Mouse (Mus musculus) heart, embryonic 12.5 days (tissue): ENCODE results near the gene Mtch1. TPM values are rescaled to one million over a fixed set of nuclear protein-coding genes. Genes with fewer than 3 reads are reported as not detected.
"Not testable (repeated sequence)": the region's sequence is repeated elsewhere in the genome, so short reads cannot be mapped to it uniquely, and the experiment has no call there.

Source experiments
- ATAC-seq: fragments of 200-750 bp; cut with Nextera tagmentation; 2 replicates; pipeline ENCODE4 v1.8.0; 2017; ENCODE audit warnings: moderate TSS enrichment, moderate library complexity; ENCODE audit not compliant: insufficient number of reproducible peaks, low FRiP score
- H3K27ac ChIP-seq: fragments of 300-500 bp; sonication (generic); 2 replicates; pipeline ENCODE4 v1.5.1; 2016; ENCODE audit warnings: mild to moderate bottlenecking, moderate library complexity; ENCODE audit not compliant: poor library complexity, severe bottlenecking
- H3K27me3 ChIP-seq: fragments of 300-500 bp; sonication (generic); replicated peaks from 2 replicates; pipeline ENCODE4 v1.6.1; 2016; ENCODE audit warnings: mild to moderate bottlenecking, moderate library complexity
- H3K36me3 ChIP-seq: fragments of 300-500 bp; sonication (generic); 2 replicates; pipeline ENCODE4 v1.6.1; 2016; ENCODE audit warnings: mild to moderate bottlenecking, moderate library complexity
- H3K4me1 ChIP-seq: fragments of 300-500 bp; sonication (generic); replicated peaks from 2 replicates; pipeline ENCODE4 v1.6.1; 2016; ENCODE audit warnings: mild to moderate bottlenecking
- H3K4me2 ChIP-seq: fragments of 300-500 bp; sonication (generic); 2 replicates; pipeline ENCODE4 v1.6.1; 2016; ENCODE audit warnings: mild to moderate bottlenecking, moderate library complexity
- H3K4me3 ChIP-seq: fragments of 300-500 bp; sonication (generic); 2 replicates; pipeline ENCODE4 v1.5.1; 2016; ENCODE audit warnings: mild to moderate bottlenecking
- H3K9ac ChIP-seq: fragments of 300-500 bp; sonication (generic); 2 replicates; pipeline ENCODE4 v1.6.1; 2016; ENCODE audit warnings: mild to moderate bottlenecking, moderate library complexity
- H3K9me3 ChIP-seq: fragments of 300-500 bp; sonication (generic); replicated peaks from 2 replicates; pipeline ENCODE4 v1.6.1; 2016; ENCODE audit warnings: mild to moderate bottlenecking, moderate library complexity
- WGBS: fragments of 180-500 bp; shearing (Covaris S2); methylation state at CpG from one replicate; pipeline ENCODE4 v1.1.7; 2016; 5-methylcytosine and 5-hydroxymethylcytosine counted together
- polyA plus RNA-seq: library from polyadenylated mRNA; unstranded; fragments of >200 nt; fragmentation: Nextera tagmentation; extraction: Ambion mirVana; gene quantifications from 2 replicates; pipeline ENCODE4 v1.2.1, GENCODE M21; 2016

Gene Mtch1
- 317 and 330 TPM in 2 replicates for polyA plus RNA-seq

DNA sequence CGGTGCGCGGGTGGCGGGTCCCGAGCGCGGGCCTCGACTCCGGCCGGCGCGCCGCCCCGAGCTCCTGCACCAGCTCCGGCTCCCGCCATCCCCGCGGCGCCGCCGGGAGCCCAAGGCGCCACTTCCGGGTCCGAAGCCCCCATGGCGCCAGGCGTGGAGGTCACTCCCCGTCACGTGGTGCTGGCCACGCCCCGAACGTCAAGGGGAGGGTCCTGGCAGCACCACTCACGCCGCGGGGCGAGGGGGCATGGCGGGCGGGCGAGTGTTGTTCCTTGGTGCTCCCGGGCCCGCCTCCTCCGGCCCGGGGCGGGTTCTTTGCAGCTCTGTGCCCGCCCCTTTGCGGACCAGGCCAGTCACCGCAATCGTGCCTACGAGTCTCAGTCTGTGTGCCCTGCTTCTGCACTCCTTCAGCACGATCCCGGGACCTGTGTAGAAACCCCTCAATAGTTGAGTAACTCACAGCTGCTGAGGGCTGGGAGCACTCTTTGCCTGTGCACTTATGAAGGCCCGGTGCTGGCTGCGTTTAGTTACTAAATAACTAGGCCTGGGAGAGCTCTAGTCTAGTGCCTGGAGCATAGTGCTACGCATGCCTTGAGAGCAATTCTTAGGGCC is at the start of gene Mtch1:
Gene Mtch1 (minus strand): TSS at position 290 of the 612 bp plus-strand sequence.
- peak within 1 kb of the TSS; percentile 98 for H3K4me3 ChIP-seq
- H3K36me3 ChIP-seq = peaks cover 21% of the 10 kb centered on the region
- no peaks in the 10 kb centered on the region for H3K27me3 ChIP-seq
- ATAC-seq = peak; percentile 97
- peaks cover 39% of the 10 kb centered on the region for H3K4me1 ChIP-seq
- no peaks in the 10 kb centered on the region for H3K9me3 ChIP-seq
- peak within 1 kb of the TSS; percentile 89 for H3K4me2 ChIP-seq
- peak within 1 kb of the TSS; percentile 98 for H3K9ac ChIP-seq
- WGBS = under 1% methylated on average over 50 of the region's 53 CpGs
- peak within 1 kb of the TSS; percentile 91 for H3K27ac ChIP-seq

DNA sequence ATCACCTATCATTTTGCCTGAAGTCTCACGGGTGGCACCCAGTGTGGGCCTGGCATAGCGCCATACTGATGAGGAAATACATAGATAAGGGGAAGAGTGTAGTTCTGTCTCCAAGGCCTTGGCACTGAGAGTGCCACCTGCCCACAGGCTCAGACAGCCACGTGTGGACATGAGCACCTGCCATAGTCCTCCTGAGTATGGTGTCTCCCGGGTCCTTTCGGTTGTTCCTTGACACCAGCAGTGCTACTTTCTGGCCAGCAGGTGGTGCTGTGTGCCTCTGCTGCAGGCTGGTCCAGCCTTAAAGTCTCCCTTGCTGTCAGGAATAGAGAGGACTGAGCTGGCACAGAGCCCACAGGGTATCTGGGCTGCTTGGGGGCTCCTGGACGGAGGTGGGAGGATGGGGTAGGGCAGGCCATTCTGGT is 49.1 kb upstream of the Mtch1 start:
- Histone ChIP-seq H3K27me3 (no peaks in the 10 kb centered on the region), H3K9me3 (no peaks in the 10 kb centered on the region), H3K4me2 (peak overlapping the region; percentile 35), H3K36me3 (no peaks in the 10 kb centered on the region), H3K9ac (0 out of 2 replicates have a peak overlapping the region, but pooled peaks have one; percentile 38), H3K27ac (peak overlapping the region; percentile 80; the same call in 1 of the 2 replicates), H3K4me1 (peaks cover 49% of the 10 kb centered on the region), H3K4me3 (no peak overlapping the region)
- 19% methylated on average over 6 of the region's 6 CpGs for WGBS
- peak; percentile 61 for ATAC-seq

DNA sequence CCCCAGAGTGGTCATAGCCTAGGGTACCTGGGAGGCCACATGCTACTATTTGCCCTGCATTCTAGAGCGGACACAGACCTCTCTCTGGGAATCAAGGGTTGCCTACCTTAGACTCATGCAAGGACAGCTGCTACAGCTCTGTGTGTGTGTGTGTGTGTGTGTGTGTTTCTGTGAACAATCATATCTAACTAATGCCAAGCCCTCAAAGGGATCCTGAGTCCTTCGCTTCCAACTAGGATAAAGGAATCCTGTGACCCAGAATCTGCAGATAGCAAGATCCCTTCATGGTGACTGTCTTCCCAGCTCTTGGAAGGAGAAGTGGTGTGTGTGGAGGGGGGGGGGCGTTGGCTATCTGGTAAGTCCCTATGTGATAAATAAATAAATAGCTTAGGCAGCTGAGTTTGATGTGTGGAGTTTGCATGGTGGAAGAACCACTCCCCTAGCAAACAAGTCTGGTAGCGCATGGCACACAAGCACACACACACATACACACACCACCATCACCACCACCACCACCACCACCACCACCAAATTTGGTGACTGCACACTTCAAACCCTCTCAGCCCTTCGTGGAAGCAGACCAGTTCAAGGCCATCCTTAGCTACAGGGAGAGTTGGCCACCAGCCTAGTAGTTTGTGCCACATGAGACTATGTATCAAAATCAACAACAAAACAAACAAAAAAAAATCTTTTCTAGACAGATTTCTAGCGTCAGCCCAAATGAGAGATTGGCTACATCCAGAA is 48.5 kb upstream of the Mtch1 start:
- H3K4me1 ChIP-seq = peaks cover 51% of the 10 kb centered on the region
- H3K27ac ChIP-seq = no peak overlapping the region

DNA sequence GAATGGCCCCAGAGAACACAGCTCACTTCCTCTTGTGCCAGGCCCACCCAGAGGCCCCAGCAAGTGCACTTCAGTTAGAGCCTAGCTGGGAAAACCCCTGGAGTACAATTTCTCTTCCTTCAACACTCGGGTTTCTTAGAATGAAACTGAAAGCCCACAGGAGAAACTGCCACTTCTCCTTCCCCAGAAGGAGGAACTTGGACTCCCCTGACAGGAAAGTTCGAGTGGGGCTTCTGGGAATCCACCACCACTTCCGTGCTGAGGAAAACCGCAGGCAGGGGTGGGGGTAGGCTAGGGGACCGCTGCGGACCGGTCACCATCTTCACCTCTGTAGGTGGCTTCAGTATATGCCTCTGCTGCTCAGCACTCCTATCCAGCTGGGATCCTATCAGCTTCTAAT is 47.6 kb upstream of the Mtch1 start:
- peaks cover 53% of the 10 kb centered on the region for H3K4me1 ChIP-seq
- no peaks in the 10 kb centered on the region for H3K36me3 ChIP-seq
- H3K9me3 ChIP-seq = no peaks in the 10 kb centered on the region
- 38% methylated on average over 7 of the region's 7 CpGs for WGBS
- H3K4me3 ChIP-seq = no peak overlapping the region
- no peak for ATAC-seq
- H3K4me2 ChIP-seq = no peak overlapping the region
- H3K27ac ChIP-seq = no peak overlapping the region
- H3K27me3 ChIP-seq = no peaks in the 10 kb centered on the region
- no peak overlapping the region for H3K9ac ChIP-seq

More for the DNA sequence above, 48.5 kb upstream of the Mtch1 start:
- H3K4me2 ChIP-seq = no peak overlapping the region
- no peaks in the 10 kb centered on the region for H3K36me3 ChIP-seq
- no peak for ATAC-seq
- H3K27me3 ChIP-seq = no peaks in the 10 kb centered on the region
- no peak overlapping the region for H3K9ac ChIP-seq
- 60% methylated on average over 6 of the region's 6 CpGs for WGBS
- no peak overlapping the region for H3K4me3 ChIP-seq
- no peaks in the 10 kb centered on the region for H3K9me3 ChIP-seq

DNA sequence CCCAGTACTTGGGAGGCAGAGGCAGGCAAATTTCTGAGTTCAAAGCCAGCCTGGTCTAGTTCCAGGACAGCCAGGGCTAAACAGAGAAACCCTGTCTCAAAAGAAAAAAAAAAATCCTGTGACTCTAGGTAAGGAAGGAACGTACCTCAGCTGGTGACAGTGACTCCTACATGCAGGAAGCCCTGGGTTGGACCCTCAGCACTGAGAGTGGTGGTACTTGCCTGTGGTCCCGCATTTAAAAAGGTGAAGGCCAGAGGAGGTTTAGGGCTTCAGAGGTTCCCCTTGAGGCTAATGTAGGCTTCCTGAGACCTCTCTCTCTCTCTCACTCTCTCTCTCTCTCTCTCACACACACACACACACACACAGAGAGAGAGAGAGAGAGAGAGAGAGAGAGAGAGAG is 47.0 kb upstream of the Mtch1 start:
- not testable (repeated sequence) for H3K36me3 ChIP-seq, H3K27me3 ChIP-seq, H3K4me3 ChIP-seq, H3K4me2 ChIP-seq, H3K27ac ChIP-seq, ATAC-seq, H3K9ac ChIP-seq, H3K9me3 ChIP-seq
- peaks cover 51% of the 10 kb centered on the region for H3K4me1 ChIP-seq
- WGBS = 74% methylated on average over 2 of the region's 2 CpGs

DNA sequence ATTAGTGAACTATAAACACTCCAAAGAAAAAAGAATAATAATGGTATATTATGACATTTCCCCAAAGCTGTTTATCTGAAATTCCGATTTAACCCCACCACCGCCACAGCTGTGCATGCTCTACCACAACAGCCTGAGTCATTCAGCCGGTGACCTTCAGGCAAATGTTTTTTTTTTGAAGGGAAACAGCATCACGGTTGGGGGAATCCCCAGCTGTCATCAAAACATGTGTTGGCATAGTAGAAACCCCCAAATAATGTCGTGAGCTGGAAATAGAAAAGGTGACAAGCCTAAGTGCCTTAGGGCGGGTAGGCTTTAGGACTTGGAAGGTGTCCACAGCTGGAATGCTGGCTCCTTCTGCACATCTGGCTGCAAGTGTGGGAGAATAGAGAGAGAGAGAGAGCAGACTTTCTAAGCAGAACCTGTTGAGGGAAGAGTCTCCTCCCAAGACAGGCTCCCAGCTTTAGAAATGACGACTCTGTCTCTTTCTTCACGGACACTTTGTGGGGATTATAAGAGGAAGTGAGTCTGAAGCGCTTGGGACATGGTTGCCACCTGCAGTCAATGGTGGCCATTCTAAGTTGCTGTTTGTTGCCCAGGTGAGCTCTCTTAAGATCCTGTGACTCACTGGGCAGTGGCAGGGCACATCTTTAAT is 46.5 kb upstream of the Mtch1 start:
- no peak for ATAC-seq
- Histone ChIP-seq H3K9ac (no peak overlapping the region), H3K4me1 (peaks cover 46% of the 10 kb centered on the region), H3K9me3 (no peaks in the 10 kb centered on the region), H3K4me2 (no peak overlapping the region), H3K36me3 (no peaks in the 10 kb centered on the region), H3K27ac (no peak overlapping the region), H3K27me3 (no peaks in the 10 kb centered on the region), H3K4me3 (no peak overlapping the region)
- 47% methylated on average over 9 of the region's 9 CpGs for WGBS

DNA sequence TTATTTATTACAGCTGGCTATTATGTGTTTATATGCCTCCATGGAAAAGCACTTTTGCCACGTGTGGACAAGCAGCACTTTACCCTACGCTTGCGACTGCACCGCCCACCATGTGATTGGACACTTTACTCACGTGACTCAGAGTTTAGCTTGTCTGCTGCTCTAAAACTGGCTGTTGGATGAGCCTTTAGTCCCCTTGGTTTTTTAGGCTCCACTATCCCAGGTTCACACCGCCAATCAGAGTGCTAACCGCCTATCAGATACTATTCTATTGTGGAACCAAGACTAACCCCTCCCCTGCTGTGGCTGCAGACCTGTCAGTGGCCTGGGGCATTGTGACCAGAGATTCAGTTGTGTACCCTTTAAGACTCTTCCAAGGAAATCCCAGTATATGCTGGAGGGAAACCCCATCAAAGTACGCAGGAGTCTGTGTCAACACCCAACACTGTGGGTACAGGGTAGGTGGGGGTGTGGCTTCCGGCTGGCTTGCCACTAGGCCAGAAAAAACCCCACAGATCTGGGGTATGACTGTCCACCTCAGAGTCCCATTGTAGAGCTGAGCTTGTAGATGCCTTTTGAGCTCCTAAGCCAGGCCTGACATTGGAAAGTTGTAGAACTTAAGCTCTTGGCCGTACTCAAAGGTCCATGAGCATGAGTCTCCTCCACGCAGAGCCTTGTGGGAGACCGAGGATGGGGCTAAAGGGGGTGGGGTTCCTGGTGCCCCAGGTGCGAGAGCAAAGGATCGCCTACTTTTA is 45.8 kb upstream of the Mtch1 start:
- Histone ChIP-seq H3K9ac (no peak overlapping the region), H3K4me3 (no peak overlapping the region), H3K27me3 (no peaks in the 10 kb centered on the region), H3K36me3 (no peaks in the 10 kb centered on the region), H3K9me3 (no peaks in the 10 kb centered on the region), H3K4me2 (no peak overlapping the region), H3K4me1 (peaks cover 39% of the 10 kb centered on the region), H3K27ac (no peak overlapping the region)
- ATAC-seq = no peak
- 69% methylated on average over 14 of the region's 14 CpGs for WGBS

DNA sequence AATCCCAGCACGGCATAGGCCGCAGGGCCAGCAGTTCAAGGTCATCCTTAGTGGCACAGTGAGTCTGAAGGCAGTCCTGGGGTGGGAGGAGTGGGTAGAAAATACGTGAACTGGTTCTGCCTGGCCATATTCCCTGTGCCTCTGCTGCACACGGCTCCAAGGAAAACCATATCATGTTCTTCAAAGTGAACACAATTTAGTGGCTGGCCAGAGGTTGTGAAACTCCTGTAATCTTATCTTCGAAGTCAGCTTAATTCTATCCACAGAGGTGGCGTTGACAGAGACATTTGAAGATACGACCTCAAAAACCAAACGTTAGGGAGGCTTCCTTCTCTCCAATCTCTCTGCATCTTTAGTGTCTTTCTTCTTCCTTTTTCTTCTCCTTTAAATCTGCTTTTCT is 43.5 kb upstream of the Mtch1 start:
- H3K4me1 ChIP-seq = peaks cover 20% of the 10 kb centered on the region; the same call in 1 of the 2 replicates
- H3K4me3 ChIP-seq = no peak overlapping the region
- H3K9ac ChIP-seq = no peak overlapping the region
- no peaks in the 10 kb centered on the region for H3K9me3 ChIP-seq
- no peaks in the 10 kb centered on the region for H3K36me3 ChIP-seq
- H3K27me3 ChIP-seq = no peaks in the 10 kb centered on the region
- ATAC-seq = no peak
- WGBS = 31% methylated on average over 8 of the region's 8 CpGs
- H3K27ac ChIP-seq = no peak overlapping the region
- H3K4me2 ChIP-seq = no peak overlapping the region

DNA sequence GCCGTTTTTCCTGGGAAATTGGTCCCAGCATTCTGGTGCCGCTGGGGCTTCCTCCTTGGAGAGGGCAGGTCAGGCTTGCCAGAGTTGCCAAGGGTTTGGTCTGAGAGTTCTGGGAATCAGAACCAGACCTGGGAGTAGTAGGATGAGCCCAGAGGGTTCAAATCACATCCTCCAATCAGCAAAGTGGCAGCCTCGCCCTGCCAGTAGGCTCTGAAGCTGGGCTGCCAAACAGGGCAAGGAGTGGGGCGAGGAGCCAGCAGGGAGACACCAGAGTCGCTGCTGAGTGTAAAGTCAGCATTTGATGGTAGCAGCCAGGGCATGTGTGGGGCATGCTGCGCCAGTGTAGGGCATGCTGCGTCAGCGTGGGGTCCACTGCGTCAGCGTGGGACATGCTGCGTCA is 41.2 kb upstream of the Mtch1 start:
- Histone ChIP-seq H3K4me1 (peaks cover 18% of the 10 kb centered on the region), H3K27me3 (no peaks in the 10 kb centered on the region), H3K4me3 (no peak overlapping the region), H3K4me2 (no peak overlapping the region), H3K36me3 (no peaks in the 10 kb centered on the region), H3K9me3 (no peaks in the 10 kb centered on the region), H3K9ac (no peak overlapping the region), H3K27ac (no peak overlapping the region)
- WGBS = 80% methylated on average over 11 of the region's 11 CpGs
- no peak for ATAC-seq

DNA sequence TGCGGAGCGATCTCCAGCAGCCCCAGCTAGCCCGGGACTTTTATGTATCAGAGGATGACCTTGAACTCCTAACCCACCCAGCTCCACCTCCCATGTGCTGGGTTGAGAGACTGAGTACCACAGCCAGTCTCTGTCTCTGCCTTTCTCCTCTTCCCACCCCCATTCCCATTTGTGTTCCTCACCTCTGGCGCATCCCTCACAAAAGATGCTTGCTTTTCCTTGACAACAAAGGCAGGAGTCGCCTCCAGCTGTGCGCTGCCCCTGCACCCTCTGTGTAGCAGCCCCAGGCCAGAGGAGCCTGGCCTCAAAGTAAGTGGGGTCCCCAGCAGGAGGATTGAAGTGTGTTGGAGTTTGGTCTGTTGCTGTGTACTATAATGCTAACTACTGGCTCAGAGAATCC is 38.0 kb upstream of the Mtch1 start:
- Histone ChIP-seq H3K4me3 (no peak overlapping the region), H3K9ac (no peak overlapping the region), H3K9me3 (no peaks in the 10 kb centered on the region), H3K4me1 (peaks cover 9% of the 10 kb centered on the region), H3K36me3 (no peaks in the 10 kb centered on the region), H3K27me3 (no peaks in the 10 kb centered on the region), H3K4me2 (no peak overlapping the region), H3K27ac (no peak overlapping the region)
- WGBS = 57% methylated on average over 6 of the region's 6 CpGs
- ATAC-seq = no peak
